Mouse (Mus musculus) lung, postnatal 36 days (tissue): Measurements from ENCODE around the gene Zfp991.
"Not testable (repeated sequence)": the region's sequence is repeated elsewhere in the genome, so short reads cannot be mapped to it uniquely, and the experiment has no call there.

Experiments
- DNase-seq: peaks from one replicate; pipeline ENCODE4 v3.0.0; 2022; ENCODE audit warnings: mixed read lengths

Zfp991 gene

DNA sequence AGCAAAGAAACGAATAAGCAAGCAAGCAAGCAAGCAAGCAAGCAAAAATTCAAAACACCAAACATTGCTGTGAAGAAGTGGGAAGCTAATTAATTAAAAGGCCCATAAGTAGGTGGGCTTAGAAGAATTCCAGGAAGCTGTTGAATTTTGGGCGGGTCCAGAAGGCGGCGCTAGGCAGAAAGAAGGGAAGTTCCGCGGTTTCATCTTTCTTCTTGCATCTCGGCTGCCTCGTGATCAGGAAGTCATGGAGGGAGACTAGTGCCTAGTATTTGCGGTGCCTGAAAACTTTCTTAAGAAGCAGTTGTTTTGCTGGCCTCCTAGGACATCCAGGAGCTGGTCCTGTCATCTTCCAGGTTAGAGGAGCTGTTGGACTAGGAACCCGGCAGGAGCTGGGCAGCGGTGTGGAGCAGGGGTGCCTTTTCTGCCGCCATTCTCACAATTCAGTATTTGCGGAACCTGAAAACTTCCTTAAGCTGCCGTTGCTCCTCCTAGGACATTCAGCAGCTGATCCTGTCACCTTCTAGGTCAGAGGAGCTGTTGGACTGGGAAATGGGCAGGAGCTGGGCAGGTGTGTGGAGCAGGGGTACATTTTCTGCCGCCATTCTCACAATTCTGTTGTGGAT is at the start of gene Zfp991:
TSS of gene Zfp991 (plus strand) at position 202 of the 623 bp plus-strand sequence.
- DNase-seq: not testable (repeated sequence)

DNA sequence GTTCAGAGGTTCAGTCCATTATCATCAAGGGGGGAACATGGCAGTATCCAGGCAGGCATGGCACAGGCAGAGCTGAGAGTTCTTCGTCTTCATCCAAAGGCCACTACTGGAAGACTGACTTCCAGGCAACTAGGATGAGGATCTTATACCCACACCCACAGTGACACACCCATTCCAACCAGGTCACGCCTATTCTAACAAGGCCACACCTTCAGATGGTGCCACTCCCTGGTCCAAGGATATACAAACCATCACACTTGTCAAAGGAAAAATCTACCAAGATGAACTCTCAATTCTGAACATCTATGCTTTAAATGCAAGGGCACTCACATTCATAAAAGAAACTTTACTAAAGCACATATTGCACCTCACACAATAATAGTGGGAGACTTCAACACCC is 36.2 kb upstream of the Zfp991 start:
- DNase-seq: not testable (repeated sequence)

DNA sequence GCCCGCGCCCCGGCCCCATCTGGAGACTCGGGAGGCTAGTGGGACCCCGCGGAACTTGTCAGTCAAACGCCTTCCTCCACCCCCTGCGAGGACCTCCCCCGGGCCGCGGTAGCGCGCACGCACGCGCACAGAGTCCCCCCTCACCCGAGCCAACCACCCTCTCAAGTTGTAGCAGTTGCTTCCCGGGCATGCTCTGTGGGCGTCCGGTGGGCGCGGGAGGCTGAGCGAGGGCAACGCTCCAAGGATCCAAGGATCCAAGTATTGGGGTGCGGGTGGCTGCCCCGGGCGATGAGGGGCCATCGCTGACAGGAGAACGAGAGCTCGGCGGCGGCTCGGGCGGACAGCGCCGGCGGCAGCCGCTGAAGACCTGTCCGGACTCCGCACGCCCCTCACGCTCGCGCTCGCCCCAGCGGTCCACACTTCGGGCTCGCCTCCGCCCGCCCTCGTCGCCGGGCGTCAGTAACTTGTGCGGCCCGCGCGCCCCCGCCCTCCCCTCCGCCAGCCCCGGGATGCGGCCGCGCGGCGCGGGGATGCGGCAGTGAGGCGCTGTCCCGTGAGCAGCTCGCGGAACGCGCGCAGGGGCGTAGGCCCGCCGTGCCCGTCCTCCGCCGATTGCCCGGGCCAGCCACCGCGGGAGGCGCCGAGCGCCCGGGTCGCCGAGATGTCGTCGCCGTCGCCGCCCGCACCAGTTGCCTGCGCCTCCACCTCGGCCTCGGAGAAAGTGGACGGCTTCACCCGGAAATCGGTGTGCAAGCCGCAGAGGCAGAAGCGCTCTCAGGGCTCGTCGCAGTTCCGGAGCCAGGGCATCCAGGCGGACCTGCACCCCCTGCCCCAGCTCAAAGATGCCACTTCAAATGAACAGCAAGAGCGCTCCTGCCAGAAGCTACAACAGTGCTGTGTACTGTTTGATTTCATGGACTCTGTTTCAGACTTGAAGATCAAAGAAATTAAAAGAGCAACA is 29.9 kb upstream of the Zfp991 start:
- not testable (repeated sequence) for DNase-seq

DNA sequence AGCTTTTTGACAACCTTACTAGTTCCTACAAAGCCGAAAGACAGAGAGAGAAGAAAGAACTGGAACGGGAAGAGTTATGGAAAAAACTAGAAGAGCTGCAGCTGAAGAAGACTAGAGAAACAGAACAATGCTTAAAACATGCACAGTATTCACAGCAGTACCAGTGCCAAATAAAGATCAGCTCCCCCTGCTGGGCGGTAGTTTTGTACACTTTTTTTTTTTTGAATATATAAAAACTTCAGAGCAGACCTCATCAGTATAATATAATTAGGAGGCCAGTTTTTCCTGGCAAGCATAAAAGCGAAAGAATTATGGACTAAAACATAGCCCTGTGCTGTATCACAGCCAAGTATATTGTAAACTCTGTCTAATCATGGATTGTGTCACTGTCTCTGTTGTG is 28.0 kb upstream of the Zfp991 start:
- not testable (repeated sequence) for DNase-seq

DNA sequence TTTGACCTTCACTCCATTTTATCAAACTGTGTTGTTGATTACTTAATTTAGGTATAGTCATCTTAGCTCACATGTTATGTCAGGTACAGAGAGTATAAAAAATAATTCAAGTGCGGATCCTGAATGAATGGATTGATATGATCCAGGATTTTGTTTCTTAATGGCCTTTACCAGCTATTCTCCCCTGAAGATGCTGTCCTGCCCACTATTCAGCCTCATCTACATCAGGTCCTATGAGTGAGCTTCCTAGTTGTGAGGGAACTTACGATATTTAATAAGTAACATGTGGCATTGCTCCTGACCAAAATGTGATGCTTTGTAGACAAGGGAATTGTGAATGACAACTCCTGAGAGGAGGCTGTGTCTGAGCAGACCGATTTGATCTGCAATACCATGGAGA is 14.0 kb upstream of the Zfp991 start:
- DNase-seq: not testable (repeated sequence)

DNA sequence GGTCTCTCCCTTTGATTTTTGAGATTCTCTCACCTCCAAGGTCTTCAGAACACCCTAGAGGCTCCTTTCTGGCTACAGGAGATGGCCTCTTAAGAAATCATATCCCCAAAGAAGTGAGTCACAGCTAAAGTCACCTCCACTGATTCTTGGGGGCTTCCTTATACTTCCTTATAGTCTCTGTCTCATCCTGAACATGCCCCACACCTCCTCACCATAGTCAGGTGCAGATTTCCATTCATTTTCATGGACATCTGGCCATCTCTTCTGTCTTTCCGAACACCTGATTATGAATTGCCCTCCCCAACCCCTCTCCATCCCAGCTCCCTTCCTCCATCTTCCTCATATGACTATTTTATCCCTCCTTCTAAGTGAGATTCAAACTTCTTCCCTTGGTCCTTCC is 9.6 kb upstream of the Zfp991 start:
- not testable (repeated sequence) for DNase-seq

DNA sequence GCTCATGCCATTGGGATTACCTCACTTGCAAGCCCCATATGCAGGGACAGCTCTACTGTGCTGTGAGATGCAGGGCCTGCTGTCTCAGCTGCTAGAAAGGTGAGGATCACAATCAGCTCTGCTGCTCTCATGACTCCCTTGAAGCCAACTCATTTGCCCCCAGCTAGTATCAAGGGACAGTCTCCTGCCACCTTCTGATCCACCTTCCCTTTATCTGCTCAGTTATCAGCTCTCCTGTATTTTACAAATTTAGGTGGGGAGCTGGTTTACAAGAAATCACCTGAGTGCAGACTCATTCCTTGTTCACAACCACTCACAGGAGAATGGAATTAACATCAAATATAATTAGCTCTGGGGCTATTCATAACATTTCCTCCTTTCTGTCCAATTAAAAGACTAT is 8.0 kb upstream of the Zfp991 start:
- not testable (repeated sequence) for DNase-seq

DNA sequence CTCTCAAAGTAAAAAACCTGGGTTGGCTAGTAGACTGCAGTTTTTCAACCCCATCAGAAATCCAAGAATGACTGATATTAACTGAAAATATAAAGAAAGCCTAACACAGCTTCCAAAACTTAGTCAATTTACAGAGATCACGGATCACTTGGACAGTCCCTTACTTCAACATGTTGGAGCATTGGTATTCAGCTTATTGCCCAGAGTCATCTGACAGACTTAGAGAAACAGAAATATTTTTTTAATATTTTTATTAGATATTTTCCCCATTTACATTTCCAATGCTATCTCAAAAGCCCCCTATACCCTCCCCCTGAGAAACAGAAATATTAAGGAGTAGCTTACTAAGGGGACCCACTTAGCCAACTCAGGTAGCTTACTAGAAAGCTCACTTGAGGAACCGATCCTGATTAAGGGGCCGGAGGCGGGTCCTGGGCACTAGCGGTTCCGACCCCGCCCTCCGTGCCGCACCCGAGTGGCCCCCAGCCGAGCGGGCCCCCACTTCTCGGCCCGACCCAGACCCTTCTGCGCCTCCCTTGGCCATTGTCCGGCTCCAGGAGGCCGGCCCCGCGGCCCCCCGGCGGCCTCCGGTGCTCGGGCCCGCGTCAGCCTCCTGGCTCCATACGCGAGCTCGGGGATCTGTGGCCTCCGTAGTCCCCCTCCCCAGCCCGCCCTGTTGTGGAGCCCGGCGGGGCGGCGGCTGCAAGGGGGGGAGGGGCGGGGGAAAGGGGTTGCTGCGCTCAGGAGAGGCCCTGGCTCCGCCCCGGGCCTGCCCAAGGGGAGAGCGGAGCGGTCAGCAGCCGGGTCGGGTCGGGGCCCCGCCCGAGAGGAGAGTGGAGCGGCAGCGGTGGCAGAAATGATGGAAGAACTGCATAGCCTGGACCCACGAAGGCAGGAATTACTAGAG is 7.2 kb upstream of the Zfp991 start:
- not testable (repeated sequence) for DNase-seq

DNA sequence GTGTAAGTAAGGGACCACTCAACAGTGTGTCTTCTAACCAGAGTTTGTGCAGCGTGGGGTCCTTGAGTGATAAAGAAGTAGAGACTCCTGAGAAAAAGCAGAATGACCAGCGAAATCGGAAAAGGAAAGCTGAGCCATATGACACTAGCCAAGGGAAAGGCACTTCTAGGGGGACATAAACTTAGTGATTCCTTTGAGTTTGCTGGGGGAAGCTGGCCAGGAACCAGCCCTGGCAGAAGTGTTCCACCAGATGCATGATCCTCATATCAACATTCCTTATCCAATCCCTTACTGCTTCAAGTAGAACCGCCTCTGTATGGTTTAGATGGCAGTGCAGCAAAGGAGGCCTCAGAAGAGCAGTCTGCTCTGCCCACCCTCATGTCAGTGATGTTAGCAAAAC is 6.5 kb upstream of the Zfp991 start:
- not testable (repeated sequence) for DNase-seq

DNA sequence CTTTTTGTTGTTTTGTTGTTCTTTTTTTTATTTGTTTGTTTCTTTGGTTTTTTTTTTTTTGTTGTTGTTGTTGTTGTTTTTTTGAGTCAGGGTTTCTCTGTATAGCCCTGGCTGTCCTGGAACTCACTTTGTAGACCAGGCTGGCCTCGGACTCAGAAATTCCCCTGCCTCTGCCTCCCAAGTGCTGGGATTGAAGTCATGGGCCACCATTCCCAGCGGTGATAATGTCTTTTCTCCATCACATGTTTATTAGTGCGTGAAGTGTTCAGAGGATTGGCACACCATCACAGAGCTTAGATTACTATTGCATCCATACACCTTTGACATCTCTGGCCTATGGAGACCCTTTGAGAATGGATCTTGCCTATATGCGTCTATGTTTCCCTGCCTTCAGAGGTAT is 6.0 kb upstream of the Zfp991 start:
- DNase-seq: not testable (repeated sequence)

DNA sequence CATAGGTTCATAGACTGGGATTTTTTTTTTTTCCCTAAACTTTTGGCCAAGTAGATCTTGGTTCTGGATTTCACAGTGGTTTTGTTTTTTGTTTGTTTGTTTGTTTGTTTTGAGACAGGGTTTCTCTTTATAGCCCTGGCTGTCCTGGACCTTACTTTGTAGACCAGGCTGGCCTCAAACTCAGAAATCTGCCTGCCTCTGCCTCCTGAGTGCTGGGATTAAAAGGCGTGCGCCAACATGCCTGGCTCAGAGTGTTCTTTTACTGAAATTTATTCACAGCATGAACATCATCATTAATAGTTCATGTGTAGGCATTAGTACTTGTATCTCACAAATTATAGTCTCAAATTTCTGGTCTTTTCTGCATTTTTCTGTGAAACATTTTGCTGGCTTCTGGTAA is 5.4 kb upstream of the Zfp991 start:
- DNase-seq: not testable (repeated sequence)

DNA sequence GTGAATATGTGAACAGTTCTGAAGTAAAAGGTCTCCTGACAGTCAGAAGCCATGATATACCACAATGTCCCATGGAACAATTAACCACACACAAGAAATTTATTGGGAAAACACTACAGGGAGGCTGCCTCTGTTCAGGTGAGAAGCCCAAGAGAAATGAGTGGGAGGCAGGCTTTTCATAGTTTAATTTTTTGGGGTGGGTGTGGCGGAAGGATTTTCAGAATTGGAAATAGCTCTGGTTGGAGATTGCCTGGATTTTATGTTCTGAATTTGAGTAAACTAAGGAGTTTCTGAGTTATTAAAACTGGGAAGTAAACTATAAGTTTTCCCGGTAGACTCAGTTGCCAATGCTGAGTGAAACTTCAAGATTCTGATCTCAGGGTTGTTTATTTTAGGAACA is 4.7 kb upstream of the Zfp991 start:
- not testable (repeated sequence) for DNase-seq

DNA sequence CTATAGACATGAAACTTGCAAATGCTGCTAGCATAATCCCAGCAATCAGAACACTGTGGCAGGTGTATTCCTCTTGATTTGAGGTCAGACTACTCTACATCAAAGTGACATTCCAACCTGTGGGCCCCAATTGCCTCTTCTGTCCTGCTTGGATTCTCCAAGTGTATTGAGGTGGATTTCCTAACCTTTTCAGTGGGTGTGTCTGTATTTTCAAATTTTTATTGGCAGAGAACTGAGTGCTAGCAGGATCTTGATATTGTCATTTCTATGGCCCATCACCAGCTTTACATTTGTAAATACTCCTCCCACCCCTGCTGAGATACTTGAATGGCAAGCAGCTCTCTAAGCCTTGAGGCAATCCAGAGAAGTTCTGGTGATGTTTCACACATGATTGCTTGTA is 3.7 kb upstream of the Zfp991 start:
- DNase-seq: not testable (repeated sequence)

DNA sequence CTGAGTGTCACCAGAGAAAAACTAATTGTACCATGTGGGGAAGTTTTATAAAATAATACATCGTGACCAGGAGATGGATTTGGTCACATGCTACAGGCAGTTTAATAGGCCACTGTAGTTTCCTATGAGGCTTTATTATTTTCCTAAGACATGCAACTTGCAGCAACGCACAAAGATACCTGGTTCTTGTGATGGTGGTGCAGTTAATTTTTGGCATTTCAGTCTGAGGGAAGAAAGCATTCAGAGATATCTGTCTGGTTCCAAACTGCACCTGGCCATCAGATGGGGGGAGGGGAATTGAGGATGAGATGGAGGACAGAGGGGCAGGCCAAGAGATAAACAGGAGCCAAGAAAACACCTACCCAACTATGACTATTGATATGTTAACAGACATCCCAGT is 1.8 kb downstream of the Zfp991 start:
- not testable (repeated sequence) for DNase-seq

DNA sequence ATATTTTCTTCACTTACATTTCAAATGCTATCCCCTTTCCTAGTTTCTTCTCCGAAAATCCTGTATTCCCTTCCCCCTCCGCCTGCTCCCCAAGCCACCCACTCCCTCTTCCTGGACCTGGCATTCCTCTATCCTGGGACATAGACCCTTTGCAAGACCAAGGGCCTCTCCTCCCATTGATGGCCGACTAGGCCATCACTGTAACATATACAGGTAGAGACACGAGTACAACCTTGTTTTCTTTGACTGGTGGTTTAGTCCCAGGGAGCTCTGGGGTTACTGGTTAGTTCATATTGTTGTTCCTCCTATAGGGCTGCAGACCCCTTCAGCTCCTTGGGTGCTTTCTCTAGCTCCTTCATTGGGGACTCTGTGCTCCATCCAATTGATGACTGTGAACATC is 9.9 kb downstream of the Zfp991 start:
- not testable (repeated sequence) for DNase-seq

DNA sequence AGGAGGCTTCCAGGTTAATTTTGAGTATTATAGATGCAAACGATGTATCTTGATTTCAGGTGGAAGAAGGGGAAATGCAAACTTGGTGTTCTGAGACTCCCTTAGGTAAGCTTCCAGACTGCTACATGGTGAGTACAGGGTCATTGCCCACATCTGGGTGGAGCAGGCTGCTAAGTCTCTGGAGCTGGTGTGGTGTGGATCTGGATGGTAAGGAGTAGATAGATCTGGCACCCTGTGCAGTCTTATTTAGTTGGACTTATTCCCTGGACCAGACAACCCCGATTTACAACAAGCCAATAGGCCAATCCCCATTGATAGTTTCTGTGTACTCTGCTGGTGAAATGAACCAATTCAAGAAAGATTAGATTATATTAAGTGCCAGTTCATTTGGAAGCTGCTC is 33.4 kb downstream of the Zfp991 start:
- DNase-seq: not testable (repeated sequence)

DNA sequence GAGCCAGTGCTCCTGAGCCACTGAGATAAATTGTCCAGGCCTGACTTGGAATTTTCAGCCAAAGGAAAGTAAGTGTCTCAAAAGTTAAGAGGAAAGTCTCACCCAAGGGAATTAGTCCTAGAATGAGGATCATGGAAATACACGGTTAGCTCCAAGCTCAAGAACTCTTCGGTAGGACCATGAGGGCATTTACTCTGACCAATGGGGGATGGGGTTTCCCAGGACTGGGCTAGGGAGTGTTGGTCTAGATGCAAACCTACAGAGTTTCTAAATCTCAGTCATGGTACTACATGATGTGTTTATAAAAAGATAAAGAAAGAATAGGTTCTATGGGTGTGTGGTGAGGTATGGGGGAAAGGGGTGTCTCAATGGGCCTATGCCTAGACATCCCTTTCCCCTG is 38.7 kb downstream of the Zfp991 start:
- DNase-seq: not testable (repeated sequence)

DNA sequence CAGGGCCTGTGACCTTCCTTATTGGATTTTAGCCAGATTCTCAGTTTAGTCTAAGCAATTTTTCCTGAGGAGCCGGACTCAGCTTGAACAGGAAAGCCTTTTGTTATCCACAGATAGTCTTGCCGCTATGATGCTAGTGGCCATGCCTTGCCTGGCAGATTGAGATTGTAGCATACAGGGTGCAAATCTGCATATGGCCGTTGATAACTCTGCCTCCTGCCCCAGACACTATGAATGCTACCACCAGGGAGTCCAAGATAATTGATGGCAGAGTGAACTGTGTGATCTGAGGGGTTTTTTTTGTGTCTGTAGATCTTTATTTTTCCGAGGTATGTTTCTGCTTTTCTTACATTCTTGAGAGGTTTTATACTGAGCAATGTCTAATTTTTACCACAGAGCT is 39.7 kb downstream of the Zfp991 start:
- not testable (repeated sequence) for DNase-seq

DNA sequence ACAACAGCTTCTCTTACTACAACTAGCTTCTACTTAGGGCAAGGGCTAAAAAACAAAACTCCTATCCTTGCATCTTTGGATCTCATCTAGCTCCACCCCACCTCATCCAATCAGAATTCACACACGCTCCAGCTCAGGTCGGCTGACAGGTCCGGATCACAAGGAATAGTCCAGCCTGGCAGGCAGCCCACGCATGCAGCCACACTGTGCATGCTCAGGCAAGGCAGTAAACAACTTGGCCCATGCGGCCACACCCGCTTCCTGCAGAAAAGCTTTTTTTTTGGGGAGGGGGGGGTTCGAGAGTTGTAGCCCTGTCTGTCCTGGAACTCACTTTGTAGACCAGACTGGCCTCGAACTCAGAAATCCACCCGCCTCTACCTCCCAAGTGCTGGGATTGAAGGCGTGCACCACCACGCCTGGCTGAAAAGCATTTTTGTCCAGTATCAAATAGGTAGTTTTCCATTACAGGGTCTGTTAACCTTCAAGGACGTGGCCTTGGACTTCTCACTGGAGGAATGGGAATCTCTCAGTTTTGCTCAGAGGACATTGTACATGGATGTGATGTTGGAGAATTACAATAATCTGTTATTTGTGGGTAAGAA is 44.5 kb downstream of the Zfp991 start:
- DNase-seq: not testable (repeated sequence)

DNA sequence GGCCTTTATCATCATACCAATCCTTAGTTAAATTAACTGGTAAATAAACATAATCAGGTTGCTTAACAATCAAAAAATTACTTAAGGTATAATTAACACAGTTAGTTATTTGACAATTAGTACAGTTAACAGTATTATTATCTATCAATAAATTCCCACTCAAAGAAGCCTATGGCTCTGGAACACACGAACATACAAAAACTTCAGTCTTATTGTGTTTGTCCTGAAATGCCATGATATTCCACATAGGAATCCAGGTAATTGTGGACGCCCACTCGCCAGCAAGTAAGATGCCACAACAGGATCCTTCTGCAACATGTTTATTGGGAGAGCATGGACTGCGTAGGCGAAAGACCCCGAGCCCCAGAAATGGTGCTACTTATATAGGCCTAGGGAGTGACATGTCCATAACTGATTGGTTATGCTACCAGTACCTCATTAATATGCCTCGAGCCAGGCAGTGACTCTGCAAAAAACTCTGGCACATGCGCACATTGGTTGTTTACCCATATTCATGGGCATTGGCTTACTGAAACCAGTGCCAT is 49.4 kb downstream of the Zfp991 start:
- DNase-seq: not testable (repeated sequence)

DNA sequence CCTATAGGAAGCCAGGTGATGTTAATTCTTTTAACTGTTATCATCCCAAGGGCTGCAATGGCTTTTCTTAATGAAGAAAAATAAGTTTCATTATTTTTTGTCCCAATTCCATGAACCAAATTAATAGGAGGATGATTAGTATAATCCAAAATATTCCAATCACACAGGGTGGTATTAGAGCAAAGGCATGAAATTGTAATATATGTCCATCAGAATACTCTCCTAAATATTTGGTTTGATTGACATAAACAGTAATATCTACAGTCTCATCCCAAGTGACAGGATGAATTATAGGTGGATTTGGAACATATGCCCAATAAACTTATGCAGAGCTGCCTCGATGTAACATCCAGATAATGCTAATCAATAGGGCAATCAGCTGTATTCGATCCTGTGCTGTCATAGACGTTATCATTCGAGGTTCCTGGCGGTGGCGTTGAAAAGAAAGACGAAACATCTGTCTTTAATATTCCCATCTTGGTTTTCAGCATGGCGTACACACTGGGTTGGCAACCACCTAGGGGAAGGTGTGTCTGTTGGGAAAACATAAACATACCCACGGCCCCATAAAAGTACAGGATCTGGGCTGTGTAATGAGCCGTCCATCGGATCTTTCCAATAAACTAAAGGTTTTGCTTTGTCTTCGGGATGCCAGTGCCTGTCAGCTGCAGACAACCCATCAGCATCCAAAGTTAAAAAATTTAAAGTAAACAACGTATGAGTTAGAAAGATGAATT is 50.3 kb downstream of the Zfp991 start:
- DNase-seq: not testable (repeated sequence)
